Mouse (Mus musculus): Measurements from ENCODE around the gene Stx5a.

GRCm38 (mm10) chr19:8712870-8713305 lies 28.3 kb upstream of the Stx5a start:
- no peak for TF ChIP-seq CTCF (IDR thresholded peaks at IDR 0.05; ENCODE audit: low read depth, low read length)
- no peak for TF ChIP-seq POLR2AphosphoS5 (IDR thresholded peaks at IDR 0.05; ENCODE audit: insufficient replicate concordance, low read depth, low read length)
